Mouse (Mus musculus): ENCODE data around the gene Oscp1. TPM values are rescaled to one million over a fixed set of nuclear protein-coding genes. Genes with fewer than 3 reads are reported as not detected.
"Not testable (repeated sequence)": the region's sequence is repeated elsewhere in the genome, so short reads cannot be mapped to it uniquely, and the experiment has no call there.

Oscp1 gene
- polyA plus RNA-seq, 1 experiment, result not detected

GRCm38 (mm10) chr4:126077833-126078232 lies 19.5 kb downstream of the Oscp1 start:
- no peak overlapping the region for H3K4me3 ChIP-seq (ENCODE audit: insufficient read depth, low read depth, low read length)
- WGBS, result 76% methylated on average over 6 of the region's 6 CpGs
- peaks cover 3% of the 10 kb centered on the region for H3K4me1 ChIP-seq (ENCODE audit: control insufficient read depth, insufficient read depth, low read length)
- no peak overlapping the region for H3K27ac ChIP-seq (ENCODE audit: insufficient read depth, low read depth, low read length)
- no peak for TF ChIP-seq CTCF (IDR thresholded peaks at IDR 0.05; ENCODE audit: insufficient read depth, low read depth, low read length)
- no peak for TF ChIP-seq POLR2A (IDR thresholded peaks at IDR 0.05; ENCODE audit: insufficient read depth, low read depth, low read length)

- Histone ChIP-seq H3K27ac (ENCODE audit: insufficient read depth, low read depth, low read length) (no peak overlapping the region), H3K4me3 (ENCODE audit: insufficient read depth, low read depth, low read length) (no peak overlapping the region), H3K4me1 (ENCODE audit: control insufficient read depth, insufficient read depth, low read length) (peaks cover 3% of the 10 kb centered on the region)
- 45% methylated on average over 4 of the region's 4 CpGs for WGBS
- TF ChIP-seq CTCF (IDR thresholded peaks at IDR 0.05; ENCODE audit: insufficient read depth, low read depth, low read length), result no peak
- no peak for TF ChIP-seq POLR2A (IDR thresholded peaks at IDR 0.05; ENCODE audit: insufficient read depth, low read depth, low read length)
These were observed 20.9 kb downstream of the Oscp1 start for GRCm38 (mm10) chr4:126079266-126079665.

GRCm38 (mm10) chr4:126081601-126082000 lies 23.2 kb downstream of the Oscp1 start:
- Histone ChIP-seq H3K4me3 (ENCODE audit: insufficient read depth, low read depth, low read length) (no peak overlapping the region), H3K4me1 (ENCODE audit: control insufficient read depth, insufficient read depth, low read length) (peaks cover 5% of the 10 kb centered on the region), H3K27ac (ENCODE audit: insufficient read depth, low read depth, low read length) (no peak overlapping the region)
- no peak for TF ChIP-seq POLR2A (IDR thresholded peaks at IDR 0.05; ENCODE audit: insufficient read depth, low read depth, low read length)
- no peak for TF ChIP-seq CTCF (IDR thresholded peaks at IDR 0.05; ENCODE audit: insufficient read depth, low read depth, low read length)
- WGBS, result 89% methylated on average over 1 of the region's 1 CpGs

DNA sequence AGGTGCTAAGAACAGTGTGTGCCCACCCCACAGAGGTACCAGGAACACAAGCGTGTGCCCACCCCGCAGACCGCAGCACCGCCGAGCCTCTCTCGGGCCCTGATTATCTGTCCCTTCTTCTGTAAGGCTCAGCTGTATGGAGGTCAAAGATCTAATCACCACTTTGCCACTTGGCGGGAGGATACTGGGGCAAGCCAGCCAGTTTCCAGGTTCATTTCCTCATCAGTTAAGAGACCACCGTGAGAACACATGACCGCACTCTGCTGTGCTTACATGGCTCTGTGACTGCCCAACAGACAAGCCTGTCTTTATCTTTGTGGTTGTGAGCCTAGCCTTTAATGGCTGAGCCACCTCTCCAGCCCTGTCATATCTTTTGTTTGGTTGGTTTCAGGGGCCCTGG lies 24.7 kb downstream of the Oscp1 start:
- TF ChIP-seq POLR2A (IDR thresholded peaks at IDR 0.05; ENCODE audit: insufficient read depth, low read depth, low read length) (no peak), CTCF (IDR thresholded peaks at IDR 0.05; ENCODE audit: insufficient read depth, low read depth, low read length) (no peak)
- no peak overlapping the region for H3K4me3 ChIP-seq (ENCODE audit: insufficient read depth, low read depth, low read length)
- 94% methylated on average over 9 of the region's 9 CpGs for WGBS
- H3K4me1 ChIP-seq (ENCODE audit: control insufficient read depth, insufficient read depth, low read length), result peaks cover 5% of the 10 kb centered on the region
- no peak overlapping the region for H3K27ac ChIP-seq (ENCODE audit: insufficient read depth, low read depth, low read length)

- WGBS, result 73% methylated on average over 8 of the region's 8 CpGs
- Histone ChIP-seq H3K4me3 (ENCODE audit: insufficient read depth, low read depth, low read length) (no peak overlapping the region), H3K4me1 (ENCODE audit: control insufficient read depth, insufficient read depth, low read length) (0 out of 2 replicates have a peak, but pooled peaks cover 2% of the 10 kb centered on the region), H3K27ac (ENCODE audit: insufficient read depth, low read depth, low read length) (no peak overlapping the region)
- TF ChIP-seq POLR2A (IDR thresholded peaks at IDR 0.05; ENCODE audit: insufficient read depth, low read depth, low read length) (no peak), CTCF (IDR thresholded peaks at IDR 0.05; ENCODE audit: insufficient read depth, low read depth, low read length) (no peak)
These were observed 26.0 kb downstream of the Oscp1 start for GRCm38 (mm10) chr4:126084382-126084781.

DNA sequence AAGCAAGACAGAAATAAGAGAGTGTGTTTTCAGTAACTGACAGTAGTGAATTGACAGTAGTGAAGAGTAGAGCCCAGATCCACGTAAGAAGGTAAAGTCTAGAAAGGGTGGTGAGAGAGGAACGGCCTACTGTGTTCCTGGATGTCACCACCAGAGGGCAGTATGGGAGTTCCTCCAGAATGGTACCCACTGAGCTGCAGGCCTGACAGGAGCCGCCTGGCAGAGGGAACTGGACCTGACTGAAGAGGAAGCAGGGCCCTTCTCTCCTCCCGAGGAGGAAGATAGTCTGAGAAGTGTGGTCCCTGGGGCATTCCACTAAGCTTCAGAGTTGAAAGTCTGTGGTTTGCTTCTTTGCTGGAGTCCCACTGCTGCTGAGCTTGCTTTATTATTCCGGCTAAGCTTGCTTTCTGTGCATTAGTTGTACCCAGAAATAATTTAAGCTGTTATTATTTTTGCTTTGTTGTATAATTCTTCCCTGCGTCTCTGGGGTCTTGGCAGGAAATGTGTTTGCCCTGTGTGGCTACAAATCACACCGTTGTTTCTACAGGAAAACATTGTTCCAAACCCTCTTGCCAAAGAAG lies 27.7 kb downstream of the Oscp1 start:
- WGBS, result 18% methylated on average over 7 of the region's 7 CpGs
- no peak overlapping the region for H3K27ac ChIP-seq (ENCODE audit: insufficient read depth, low read depth, low read length)
- H3K4me1 ChIP-seq (ENCODE audit: control insufficient read depth, insufficient read depth, low read length), result 0 out of 2 replicates have a peak, but pooled peaks cover 2% of the 10 kb centered on the region

GRCm38 (mm10) chr4:126090101-126090847 lies 31.9 kb downstream of the Oscp1 start:
- WGBS, result 83% methylated on average over 7 of the region's 7 CpGs
- H3K4me3 ChIP-seq (ENCODE audit: insufficient read depth, low read depth, low read length), result no peak overlapping the region
- H3K4me1 ChIP-seq (ENCODE audit: control insufficient read depth, insufficient read depth, low read length), result 0 out of 2 replicates have a peak, but pooled peaks cover 2% of the 10 kb centered on the region
- no peak overlapping the region for H3K27ac ChIP-seq (ENCODE audit: insufficient read depth, low read depth, low read length)
- TF ChIP-seq POLR2A (IDR thresholded peaks at IDR 0.05; ENCODE audit: insufficient read depth, low read depth, low read length) (no peak), CTCF (IDR thresholded peaks at IDR 0.05; ENCODE audit: insufficient read depth, low read depth, low read length) (no peak)

More for the DNA sequence above, 27.7 kb downstream of the Oscp1 start:
- TF ChIP-seq CTCF (IDR thresholded peaks at IDR 0.05; ENCODE audit: insufficient read depth, low read depth, low read length) (peak; percentile 60), POLR2A (IDR thresholded peaks at IDR 0.05; ENCODE audit: insufficient read depth, low read depth, low read length) (no peak)
- H3K4me3 ChIP-seq (ENCODE audit: insufficient read depth, low read depth, low read length), result no peak overlapping the region

DNA sequence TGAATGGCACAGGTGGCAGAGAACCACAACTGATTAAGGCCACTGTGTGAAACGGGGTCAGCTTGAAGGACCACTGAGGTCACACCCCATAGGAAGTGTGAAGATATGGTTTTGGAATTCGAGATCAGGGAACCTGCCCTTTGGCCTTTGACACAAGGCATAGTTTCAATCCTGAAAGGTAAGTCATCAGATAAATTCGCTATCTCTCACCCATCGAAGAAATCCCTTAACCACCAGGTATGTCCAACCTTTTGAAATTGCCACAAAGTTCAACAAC lies 32.4 kb downstream of the Oscp1 start:
- WGBS, result 87% methylated on average over 4 of the region's 4 CpGs

DNA sequence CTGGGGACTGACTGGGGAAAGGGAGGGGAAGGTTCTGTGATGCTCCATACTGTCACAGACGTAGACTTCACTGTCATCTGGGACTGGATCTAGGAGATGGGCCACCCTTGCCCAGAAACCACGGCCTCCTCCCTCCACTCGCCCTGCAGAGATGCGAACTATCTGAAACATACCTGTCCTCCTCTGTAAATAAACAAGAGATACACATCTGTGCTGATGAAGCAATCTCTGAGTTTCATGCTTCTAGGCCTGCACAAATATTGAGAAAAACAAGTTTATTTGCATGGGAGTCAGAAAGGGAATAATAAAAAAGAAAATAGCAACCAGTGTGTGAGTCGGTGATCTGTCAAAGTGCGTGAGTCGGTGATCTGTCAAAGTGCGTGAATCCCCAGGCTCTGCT lies 33.5 kb downstream of the Oscp1 start:
- 85% methylated on average over 8 of the region's 8 CpGs for WGBS
- no peak for TF ChIP-seq POLR2A (IDR thresholded peaks at IDR 0.05; ENCODE audit: insufficient read depth, low read depth, low read length)
- TF ChIP-seq CTCF (IDR thresholded peaks at IDR 0.05; ENCODE audit: insufficient read depth, low read depth, low read length), result no peak
- Histone ChIP-seq H3K4me3 (ENCODE audit: insufficient read depth, low read depth, low read length) (no peak overlapping the region), H3K27ac (ENCODE audit: insufficient read depth, low read depth, low read length) (no peak overlapping the region), H3K4me1 (ENCODE audit: control insufficient read depth, insufficient read depth, low read length) (no peaks in the 10 kb centered on the region)

More for the DNA sequence above, 32.4 kb downstream of the Oscp1 start:
- Histone ChIP-seq H3K27ac (ENCODE audit: insufficient read depth, low read depth, low read length) (no peak overlapping the region), H3K4me3 (ENCODE audit: insufficient read depth, low read depth, low read length) (no peak overlapping the region), H3K4me1 (ENCODE audit: control insufficient read depth, insufficient read depth, low read length) (0 out of 2 replicates have a peak, but pooled peaks cover 2% of the 10 kb centered on the region)
- TF ChIP-seq CTCF (IDR thresholded peaks at IDR 0.05; ENCODE audit: insufficient read depth, low read depth, low read length) (no peak), POLR2A (IDR thresholded peaks at IDR 0.05; ENCODE audit: insufficient read depth, low read depth, low read length) (no peak)

- WGBS, result 49% methylated on average over 14 of the region's 14 CpGs
- not testable (repeated sequence) for H3K4me3 ChIP-seq (ENCODE audit: insufficient read depth, low read depth, low read length); H3K27ac ChIP-seq (ENCODE audit: insufficient read depth, low read depth, low read length)
- H3K4me1 ChIP-seq (ENCODE audit: control insufficient read depth, insufficient read depth, low read length), result peaks cover 20% of the 10 kb centered on the region
These were observed 37.5 kb downstream of the Oscp1 start for GRCm38 (mm10) chr4:126095622-126096430.

Data from olfactory bulb, adult 2 months (tissue).